Mouse (Mus musculus): ENCODE measurements around the gene Ly6g6c.
"Not testable (repeated sequence)": the region's sequence is repeated elsewhere in the genome, so short reads cannot be mapped to it uniquely, and the experiment has no call there.

Ly6g6c gene

DNA sequence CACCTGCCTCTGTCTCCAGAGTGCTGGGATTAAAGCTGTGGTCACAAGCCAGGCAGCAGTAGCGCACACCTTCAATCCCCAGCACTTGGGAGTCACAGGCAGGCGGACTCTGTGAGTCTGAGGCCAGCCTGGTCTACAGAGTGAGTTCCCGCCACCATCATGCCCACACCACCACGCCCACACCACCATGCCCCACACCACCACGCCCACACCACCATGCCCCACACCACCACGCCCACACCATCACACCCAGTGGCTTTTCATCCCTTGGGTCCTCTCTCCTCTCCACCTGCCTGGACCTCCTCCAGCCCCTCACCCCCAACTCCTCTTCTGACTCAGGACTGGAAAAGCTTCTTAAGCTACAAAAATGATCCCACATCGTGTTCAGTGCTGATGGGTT, 33.3 kb upstream of the Ly6g6c start:
- no peak for DNase-seq (ENCODE audit: low read depth)

DNA sequence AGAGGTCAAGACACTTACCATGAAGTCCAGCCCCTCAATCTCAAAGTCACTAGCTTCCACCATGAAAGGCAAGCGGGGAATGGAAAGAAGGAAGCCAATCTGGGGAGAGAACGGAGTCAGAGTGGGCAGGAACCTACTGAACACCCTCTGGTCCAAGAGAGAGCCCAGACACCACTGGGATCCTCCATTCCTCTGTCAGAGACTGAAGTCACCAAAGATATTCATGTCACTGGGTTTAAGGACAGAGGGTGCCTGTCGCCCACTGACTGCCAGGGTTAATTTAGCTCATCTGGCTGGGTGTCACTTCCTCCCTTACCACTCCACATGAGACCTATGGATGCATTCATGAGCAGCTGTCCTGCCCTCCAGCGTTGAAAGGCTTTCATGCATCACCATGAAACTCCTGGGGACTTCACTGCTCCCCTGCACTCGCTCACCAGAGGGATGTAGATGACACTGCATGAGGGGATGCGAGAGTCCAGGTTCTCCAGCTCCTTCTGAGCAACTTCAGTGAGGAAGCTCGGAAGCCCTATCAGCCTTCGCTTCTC, 32.8 kb upstream of the Ly6g6c start:
- DNase-seq (ENCODE audit: low read depth), result no peak

DNA sequence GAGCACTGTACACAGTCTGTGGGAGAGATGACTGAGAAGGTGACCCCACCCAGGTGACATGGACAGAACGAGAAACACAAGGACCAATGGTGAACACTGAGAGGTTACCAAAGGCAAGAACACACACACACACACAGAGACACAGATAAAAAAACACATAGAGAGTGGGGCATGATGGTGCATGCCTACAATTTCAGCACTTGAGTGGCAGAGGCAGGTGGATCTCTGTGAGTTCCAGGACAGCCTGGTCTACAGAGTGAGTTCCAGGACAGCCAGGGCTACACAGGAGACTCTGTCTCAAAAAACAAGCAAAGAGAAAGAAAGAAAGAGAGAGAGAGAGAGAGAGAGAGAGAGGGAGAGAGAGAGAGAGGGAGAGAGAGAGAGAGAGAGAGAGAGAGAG, 31.5 kb upstream of the Ly6g6c start:
- DNase-seq (ENCODE audit: low read depth), result not testable (repeated sequence)

DNA sequence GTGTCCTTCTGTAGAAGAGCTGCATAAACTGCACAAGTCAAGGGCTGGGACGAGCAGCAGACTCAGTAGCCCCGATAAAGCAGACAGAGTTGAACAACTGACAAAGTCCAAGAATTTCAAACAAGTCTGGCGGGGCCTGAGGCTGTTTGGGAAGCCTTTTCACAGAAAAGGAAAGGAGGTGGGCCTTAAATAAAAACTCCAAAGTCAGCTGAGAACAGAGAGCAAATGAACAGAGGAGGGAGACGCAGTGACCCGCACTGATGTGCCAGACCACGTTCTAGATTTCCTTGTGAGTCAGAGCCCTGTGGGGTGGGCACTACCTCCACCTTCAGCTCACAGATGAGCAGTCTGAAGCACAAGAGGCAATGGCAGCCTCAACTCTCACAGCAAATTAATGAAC, 30.3 kb upstream of the Ly6g6c start:
- DNase-seq (ENCODE audit: low read depth), result no peak

DNA sequence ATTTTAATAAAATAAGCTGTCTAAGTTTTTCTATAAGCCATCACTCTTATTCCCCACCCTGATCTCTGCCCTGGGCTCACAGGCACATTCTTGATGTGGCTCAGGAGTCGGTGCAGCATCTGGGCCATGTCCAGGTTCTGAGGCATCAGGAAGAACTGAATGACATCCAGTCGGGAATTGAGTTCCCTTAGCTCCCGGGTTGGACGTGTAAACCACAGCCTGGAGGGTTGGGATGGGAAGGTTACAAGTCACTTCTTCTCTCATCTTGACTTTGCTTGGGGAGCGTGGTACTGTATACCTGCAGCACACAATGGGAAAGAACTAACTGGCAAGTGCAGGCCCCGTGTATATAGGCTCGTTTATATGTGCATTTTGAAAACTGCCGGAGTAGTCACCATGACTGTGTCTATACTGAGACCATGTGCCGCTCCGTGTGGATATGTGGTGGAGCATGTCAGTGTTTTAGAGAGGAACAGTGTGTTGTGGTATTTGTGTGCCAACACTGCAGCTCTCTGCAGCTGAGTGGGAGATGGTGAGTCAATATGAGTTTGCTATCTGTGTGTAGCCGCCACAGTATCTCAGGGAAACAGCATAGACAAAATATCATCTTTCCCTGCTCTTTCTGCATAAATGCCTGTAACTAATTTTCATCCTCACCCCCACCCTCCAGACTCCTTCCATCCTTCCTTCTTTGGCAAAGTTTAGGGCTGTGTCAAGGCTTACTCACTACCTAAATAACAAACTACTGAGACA, 25.9 kb upstream of the Ly6g6c start:
- no peak for DNase-seq (ENCODE audit: low read depth)

DNA sequence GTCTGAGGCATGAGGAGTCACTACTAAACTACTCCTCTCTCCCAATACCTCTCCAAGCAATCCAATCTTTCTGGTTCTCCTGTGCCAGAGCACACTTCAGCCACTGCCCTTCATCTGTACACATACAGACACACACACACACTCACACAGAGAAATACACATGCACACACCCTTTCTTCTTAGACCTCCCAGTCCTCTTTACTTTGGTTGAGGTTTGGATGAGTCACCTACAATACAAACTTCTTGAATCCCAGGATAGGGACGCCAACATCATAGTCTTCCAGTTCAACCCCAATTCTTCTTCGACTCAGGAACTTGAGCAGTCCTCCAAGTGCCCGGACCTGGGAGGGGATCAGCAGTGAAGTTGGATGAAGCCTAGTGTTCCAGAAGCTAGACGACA, 21.4 kb upstream of the Ly6g6c start:
- DNase-seq (ENCODE audit: low read depth), result no peak

DNA sequence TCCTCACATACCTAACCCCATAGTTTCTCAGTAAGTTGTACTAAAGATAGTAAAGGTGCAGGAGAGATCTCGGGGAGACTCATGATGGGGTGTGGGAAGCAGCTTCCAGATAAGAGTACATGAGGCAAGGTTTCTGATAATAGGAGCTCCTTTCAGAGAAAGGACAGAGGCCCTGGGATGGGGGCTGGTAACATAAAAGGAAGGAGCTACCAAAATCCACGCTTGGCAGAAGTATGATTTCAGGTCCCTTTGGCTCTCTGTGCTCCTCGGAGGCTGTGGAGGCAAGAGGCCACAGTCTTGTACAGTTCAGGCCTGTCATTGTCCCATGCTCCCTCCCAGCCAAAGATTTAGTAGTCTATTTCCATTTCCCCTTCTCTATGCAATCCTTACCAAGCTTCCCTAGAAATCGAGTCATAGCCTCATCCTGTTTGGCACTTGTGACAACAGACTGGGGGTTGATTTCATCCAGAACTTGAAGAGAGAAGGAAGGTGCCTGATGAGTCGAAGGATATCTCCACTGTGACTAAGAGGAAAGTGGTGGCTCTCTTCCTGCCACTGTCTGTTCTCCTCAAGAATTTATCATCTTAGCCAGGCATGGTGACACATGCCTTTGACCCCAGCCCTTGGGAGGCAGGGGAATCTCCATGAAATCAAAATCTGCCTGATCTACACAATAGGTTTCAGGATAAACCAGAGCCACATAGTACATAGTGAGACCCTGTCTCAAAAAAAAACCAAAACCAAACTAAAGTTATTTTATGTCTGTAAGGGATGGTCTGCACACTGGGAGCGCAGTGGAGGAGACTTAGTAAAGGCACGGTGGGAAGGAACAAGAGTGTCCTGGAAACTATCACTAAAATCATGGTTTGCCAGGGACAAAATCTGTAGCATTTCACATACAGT, 20.0 kb upstream of the Ly6g6c start:
- DNase-seq (ENCODE audit: low read depth), result no peak

DNA sequence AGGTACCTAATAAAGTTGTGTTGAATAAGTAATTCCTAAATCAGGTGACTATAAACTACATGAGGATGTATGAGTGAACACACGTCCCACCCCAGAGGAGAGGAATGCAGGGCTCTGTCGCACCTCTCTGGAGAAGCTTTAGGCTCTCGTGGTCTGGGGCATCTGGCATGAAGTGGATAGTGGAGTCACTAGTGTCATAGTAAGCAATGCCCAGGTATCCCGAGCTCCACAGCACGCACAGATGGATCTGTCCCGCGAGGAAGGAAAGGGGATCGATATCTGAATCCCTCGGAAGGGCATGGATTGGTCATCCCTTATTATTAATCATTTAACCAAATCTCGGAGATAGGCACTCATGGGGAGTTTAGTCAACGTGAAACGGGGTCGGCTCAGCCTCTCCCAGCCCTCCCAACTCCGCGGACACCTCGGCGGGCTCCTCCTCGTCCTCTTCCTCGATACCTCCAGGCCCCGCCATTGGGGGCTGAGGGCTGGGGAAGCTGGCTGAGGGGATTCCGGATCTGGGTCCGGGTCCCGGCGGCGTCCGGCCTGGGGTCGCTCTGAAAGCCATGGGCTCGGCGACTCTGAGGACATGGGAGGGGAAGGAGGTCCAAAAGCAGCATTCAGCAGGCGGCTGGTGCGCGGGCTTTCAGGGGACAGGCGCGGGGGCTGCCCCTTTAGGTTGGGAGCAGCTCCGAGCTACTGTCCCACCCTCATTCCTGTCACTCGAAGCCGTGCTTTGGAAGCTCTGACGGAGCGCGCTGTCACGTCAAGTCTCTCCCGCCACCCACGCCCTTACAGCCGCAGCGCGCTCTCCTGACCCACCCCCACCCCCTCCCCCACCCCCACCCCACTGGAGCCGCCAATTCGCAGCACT, 19.1 kb upstream of the Ly6g6c start:
- DNase-seq (ENCODE audit: low read depth), result no peak

DNA sequence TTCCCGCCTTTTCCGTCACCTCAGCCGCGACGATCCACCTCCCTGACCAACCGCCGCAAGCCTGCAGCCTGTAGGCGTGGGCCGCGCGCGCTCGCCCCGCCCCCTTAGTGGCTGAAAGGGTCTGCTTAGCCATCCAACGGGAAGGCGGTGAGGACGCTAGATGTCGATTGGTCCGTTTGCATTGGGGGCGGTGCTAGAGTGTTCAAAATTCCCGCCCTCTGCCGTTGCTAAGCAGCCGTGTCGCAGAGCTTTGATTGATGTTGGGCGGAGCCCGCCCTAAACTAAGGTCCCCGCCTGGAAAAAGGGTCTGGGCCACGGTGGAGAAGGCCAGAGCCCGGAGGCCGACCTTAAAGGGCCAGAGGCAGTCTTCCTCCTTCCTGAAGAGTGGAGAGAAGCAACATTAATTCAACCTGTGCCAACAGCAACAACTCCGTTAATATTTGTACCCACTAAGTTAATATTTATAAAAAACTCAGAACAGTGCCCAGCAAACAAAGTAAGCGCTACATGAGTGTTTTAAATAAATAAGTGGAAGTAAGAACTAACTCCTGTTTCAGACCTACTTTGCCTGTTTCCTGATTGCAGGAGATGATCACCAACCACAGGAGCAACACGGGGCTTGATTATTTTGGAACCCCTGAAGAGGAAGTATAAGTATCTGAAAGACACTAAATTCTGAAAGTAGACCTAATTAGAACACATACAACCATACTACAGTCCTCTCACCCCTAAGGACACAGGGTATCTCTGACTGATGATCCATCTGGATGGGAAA, 18.3 kb upstream of the Ly6g6c start, which contains the start of gene Msh5:
Gene Msh5, minus strand, starts transcription at position 65 of the 775 bp plus-strand sequence.
- peak; percentile 97 for DNase-seq (ENCODE audit: low read depth)

DNA sequence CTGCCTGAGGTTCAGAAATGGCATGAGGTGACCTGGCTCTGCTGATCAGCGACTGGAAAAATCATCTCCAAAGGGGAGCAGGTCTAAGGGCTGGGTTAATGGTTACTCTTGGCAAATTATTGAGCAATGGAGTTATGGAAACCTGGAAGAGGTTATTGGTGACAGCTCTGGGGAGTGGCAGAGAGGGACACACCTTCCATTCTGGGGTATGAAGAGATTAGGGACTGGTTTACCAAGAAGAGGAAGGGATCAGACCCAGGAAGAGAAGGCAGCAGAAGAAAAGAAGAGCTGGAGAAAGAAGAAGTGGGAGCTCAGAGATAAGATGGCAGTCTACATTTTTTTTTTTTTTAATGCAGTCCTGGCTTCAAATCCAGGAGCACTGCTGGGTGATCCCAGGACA, 17.5 kb upstream of the Ly6g6c start:
- no peak for DNase-seq (ENCODE audit: low read depth)

DNA sequence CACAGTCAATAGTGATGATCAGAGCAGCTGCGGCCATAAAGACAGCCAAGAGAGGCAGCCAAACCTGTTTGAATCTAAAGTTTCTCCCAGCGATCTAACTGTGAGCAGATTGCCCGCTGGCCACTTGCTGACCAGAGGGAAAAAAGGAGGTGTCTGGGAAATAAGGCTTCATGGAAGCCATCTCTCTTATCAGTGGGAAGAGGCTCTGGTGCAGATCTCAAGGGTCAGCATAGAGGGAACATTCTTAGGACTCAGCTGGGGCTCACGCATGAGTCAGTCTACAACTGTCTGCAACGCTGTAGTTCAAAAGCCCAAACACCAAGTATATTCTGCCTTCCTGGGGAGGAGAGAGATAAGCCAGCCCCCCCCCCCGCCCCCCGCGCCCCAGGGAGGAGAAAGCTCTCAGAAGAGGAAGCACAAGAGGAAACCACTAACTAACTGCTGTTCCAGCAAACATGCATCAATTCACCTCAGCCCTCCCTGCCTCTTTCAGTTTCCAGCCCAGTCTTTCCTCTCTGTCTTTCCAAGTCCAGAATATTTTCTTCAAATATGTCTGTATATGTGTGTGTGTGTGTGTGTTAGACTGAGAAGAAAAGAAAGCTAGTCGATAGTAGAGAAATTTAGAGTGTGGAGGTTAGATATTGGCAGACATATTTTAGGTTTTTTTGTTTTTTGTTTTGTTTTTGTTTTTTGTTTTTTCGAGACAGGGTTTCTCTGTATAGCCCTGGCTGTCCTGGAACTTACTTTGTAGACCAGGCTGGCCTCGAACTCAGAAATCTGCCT, 16.8 kb upstream of the Ly6g6c start:
- DNase-seq (ENCODE audit: low read depth), result no peak

DNA sequence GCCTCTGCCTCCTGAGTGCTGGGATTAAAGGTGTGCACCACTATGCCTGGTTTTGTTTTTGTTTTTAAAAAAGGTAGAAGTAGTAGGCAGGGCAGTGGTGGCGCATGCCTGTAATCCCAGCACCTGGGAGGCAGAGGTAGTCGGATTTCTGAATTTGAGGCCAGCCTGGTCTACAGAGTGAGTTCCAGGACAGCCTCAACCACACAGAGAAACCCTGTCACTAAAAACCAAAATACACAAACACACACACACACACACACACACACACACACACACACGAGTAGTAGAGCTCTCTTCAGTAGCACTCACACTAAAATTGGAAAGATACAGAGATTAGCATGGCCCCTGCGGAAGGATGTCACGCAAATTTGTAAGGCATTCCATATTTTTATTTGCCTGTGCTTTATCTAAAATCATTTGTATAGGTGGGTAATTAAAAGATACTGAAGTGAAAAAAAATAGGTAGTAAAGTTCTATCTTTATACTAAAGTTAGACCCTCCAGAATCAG, 16.2 kb upstream of the Ly6g6c start:
- DNase-seq (ENCODE audit: low read depth), result no peak

DNA sequence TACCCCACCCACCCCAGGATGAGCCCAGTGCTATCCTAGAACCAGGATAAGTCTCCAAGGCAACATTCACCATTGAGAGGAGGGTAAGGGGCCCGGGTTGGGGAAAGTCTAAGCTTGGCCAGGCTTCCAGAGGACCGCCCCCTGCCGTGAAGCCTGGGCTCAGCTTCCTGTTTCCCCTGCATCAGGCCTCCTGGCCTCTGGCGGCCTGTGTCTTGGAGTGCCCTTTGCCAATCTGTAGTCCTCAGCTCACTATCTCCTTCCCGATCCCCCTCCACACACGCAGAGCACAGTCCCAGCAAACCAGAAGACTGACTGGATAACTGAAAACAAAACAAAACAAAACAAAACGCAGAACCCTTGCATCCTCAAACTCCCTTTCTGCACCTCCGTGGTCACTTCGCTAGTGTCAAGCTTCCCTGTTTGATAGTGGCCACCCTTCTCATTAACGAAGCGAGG, 15.6 kb upstream of the Ly6g6c start, which contains the start of gene Clic1:
Gene Clic1, plus strand, starts transcription at position 406 of the 456 bp plus-strand sequence.
- no peak for DNase-seq (ENCODE audit: low read depth)

DNA sequence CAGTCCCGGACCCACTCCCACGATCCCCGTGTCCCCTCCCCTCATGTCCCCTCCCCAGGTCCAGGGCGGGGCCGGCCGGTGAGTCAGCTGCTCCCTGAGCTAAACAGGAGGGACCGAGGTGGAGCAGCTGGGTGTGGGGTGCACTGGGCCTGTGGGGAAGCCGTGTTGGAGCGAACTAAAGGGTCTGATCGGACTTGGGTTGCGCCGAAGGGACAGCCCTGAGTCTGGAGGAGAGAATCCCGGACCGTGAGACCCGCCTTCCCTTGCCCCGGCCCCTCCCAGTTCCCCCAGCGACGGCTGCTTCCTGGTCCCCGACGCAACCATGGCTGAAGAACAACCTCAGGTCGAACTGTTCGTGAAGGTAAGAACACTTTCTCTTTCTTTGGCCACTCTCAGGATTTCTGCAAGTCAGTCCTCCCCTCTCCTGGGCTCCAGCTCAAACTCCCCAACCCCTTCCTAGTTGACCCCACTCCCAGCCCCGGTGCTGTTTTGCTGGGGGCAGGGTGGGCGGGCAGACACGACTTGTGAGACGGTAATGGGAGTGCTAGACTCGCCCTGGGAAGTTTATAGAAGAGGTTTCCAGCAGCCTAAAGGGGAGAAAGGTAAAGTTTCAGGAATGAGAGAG, 14.9 kb upstream of the Ly6g6c start:
- DNase-seq (ENCODE audit: low read depth), result no peak

DNA sequence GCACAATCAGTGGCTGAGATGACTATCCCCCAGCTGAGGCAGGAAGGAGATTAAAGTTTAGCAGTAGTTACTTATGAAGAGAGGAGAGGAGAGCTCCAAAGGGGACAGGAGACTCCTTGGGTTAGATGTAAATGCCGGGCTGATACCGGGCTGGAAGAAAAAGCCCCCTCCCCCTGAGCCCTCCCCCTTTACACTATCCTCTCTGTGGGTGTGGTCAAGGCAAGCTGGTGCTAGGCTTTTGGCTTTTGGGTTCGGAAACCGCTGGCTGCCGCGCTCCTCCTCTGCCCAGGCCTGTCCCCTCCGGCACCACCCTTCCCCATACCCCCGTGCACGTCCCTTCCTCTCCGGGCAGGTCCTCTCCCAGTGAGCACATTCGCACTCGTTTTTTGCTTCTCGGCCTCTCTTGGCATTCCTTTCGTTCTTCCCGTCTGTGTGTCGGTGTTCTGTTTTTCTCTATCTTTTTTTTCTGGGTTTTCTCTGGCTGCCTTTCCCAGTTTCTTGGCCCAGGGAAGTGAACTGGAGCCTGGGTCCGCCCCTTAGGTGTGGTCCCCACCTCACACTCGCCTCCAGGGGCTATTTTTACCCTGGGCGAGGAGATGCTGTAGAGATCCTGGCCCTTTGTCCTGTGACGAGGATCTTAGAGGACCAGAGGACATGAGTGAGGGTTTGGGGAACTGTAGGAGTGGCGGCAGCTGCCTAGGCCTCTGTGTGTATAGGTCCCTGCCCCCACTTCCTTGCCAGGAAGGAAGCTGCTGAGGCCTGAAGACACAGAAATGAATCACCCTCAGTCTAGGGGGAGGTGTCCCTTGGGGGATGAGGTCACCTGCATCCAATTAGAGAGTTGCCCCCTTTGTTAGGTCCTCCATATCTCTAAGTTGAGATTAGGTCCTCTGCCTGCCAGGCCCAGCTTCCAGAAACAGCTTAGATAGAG, 13.8 kb upstream of the Ly6g6c start:
- DNase-seq (ENCODE audit: low read depth), result peak; percentile 56

DNA sequence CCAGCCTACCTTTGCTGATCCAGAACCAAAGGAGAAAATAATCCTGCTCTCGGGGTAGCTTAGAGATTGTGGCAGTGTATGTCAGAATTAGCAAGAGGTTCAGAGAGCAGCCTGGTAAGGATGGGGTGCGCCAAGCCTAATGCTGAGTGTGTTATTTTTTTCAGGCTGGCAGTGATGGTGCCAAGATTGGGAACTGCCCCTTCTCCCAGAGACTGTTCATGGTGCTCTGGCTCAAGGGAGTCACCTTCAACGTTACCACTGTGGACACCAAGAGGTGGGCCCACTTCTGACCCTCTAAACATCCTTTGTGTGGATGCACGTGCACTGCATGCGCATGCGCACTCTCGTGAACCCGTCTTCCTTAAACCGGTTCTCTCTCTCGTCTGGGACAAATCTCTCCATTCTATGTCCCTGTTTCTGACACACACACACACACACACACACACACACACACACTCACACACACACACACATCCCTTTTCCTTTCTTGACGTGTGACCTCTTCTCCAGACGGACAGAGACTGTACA, 12.9 kb upstream of the Ly6g6c start:
- no peak for DNase-seq (ENCODE audit: low read depth)

DNA sequence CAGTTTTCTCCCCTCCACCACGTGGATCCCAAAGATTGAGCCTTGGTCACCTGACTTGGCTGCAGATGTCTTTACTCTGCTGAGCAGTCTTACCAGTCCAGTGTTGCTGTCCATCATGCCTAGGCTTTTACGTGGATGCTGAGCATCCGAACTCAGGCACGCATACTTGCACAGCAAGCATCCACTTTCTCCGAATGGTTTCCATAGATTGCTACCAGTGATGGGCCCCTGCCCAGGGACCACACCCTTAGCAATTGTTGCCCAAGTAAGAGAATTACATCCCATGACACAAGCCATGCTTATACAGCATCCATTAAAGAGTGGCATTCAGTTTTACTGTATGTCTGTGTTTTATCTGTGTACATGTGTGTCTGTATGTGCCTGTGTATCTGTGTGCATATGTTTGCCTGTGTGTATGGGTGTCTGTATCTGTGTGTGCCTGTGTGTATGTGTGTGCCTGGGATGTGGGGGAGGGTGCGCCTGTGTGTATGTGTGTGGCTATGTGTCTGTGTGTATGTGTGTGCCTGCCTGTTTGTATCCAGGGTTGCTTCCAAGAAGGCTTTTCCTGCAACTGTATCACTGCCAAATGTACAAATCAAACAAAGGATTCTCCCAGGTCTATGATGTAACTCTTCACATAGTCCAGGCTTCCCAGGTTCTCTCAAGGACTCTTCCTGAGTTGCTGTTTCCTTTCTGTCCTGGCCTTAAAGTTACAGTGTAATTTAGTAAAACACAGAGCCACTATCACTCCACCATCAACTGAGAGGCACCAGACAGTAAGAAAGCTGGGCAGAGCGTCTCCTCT, 9.3 kb upstream of the Ly6g6c start:
- no peak for DNase-seq (ENCODE audit: low read depth)

Measured in fibroblast of lung, adult 2 months (primary cell).